Mouse (Mus musculus) limb, embryonic 14.5 days (tissue): ENCODE results near the gene Snx29. TPM values are rescaled to one million over a fixed set of nuclear protein-coding genes. Genes with fewer than 3 reads are reported as not detected.

ENCODE experiments used
- ATAC-seq: fragments of 200-750 bp; cut with Nextera tagmentation; 2 replicates; pipeline ENCODE4 v1.8.0; 2017; ENCODE audit warnings: low read depth, moderate number of reproducible peaks, moderate TSS enrichment; ENCODE audit not compliant: low FRiP score
- DNase-seq: peaks from one replicate; pipeline ENCODE4 v3.0.0-alpha.2; 2015; ENCODE audit warnings: low spot score
- H3K27ac ChIP-seq: fragments of 300-500 bp; sonication (generic); replicated peaks from 2 replicates; pipeline ENCODE4 v1.5.1; 2014; ENCODE audit warnings: low read depth, mild to moderate bottlenecking, low read length, moderate library complexity, mixed read lengths
- H3K27me3 ChIP-seq: fragments of 300-500 bp; sonication (generic); 2 replicates; pipeline ENCODE4 v1.6.1; 2014; ENCODE audit warnings: low read length, mixed read lengths; ENCODE audit not compliant: control insufficient read depth, insufficient read depth
- H3K36me3 ChIP-seq: fragments of 300-500 bp; sonication (generic); 2 replicates; pipeline ENCODE4 v1.6.1; 2014; ENCODE audit warnings: mild to moderate bottlenecking, low read length, moderate library complexity, mixed read lengths; ENCODE audit not compliant: control insufficient read depth, insufficient read depth
- H3K4me1 ChIP-seq: fragments of 300-500 bp; sonication (generic); 2 replicates; pipeline ENCODE4 v1.6.1; 2014; ENCODE audit warnings: antibody characterized with exemption, low read length, mixed read lengths; ENCODE audit not compliant: control insufficient read depth, insufficient read depth
- H3K4me2 ChIP-seq: fragments of 300-500 bp; sonication (generic); replicated peaks from 2 replicates; pipeline ENCODE4 v1.6.1; 2014; ENCODE audit warnings: low read depth, mild to moderate bottlenecking, low read length, moderate library complexity; ENCODE audit not compliant: severe bottlenecking
- H3K4me3 ChIP-seq: fragments of 300-500 bp; sonication (generic); replicated peaks from 2 replicates; pipeline ENCODE4 v1.5.1; 2014; ENCODE audit warnings: low read length
- H3K9ac ChIP-seq: fragments of 300-500 bp; sonication (generic); 2 replicates; pipeline ENCODE4 v1.6.1; 2014; ENCODE audit warnings: mild to moderate bottlenecking, low read depth, low read length, moderate library complexity; ENCODE audit not compliant: severe bottlenecking
- H3K9me3 ChIP-seq: fragments of 300-500 bp; sonication (generic); 2 replicates; pipeline ENCODE4 v1.6.1; 2016; ENCODE audit warnings: low read length; ENCODE audit not compliant: control insufficient read depth
- POLR2A ChIP-seq: fragments of 200-500 bp; IDR thresholded peaks from 2 replicates; pipeline ENCODE4 v1.8.0; 2012; ENCODE audit warnings: inconsistent platforms, mild to moderate bottlenecking, moderate library complexity, borderline replicate concordance; ENCODE audit not compliant: insufficient read depth, insufficient read length; ENCODE audit errors: extremely low read depth
- WGBS: fragments of 180-500 bp; shearing (Covaris S2); extraction: QIAGEN DNeasy Blood & Tissue Kit; methylation state at CpG from one replicate; pipeline ENCODE4 v1.1.7; 2014; 5-methylcytosine and 5-hydroxymethylcytosine counted together
- polyA plus RNA-seq, 2 experiments: library from polyadenylated mRNA; depleted of rRNA in 1 of 2; stranded (reverse) in 1 of 2; unstranded in 1 of 2; fragments of >200 nt; fragmentation: Nextera tagmentation in 1 of 2; extraction: Ambion mirVana in 1 of 2; gene quantifications; 2 replicates each; pipeline versions ENCODE4 v1.2.1 to v1.2.3; 2012 to 2014

Gene Snx29
- polyA plus RNA-seq, 2 experiments, result 4.9 to 9.3 TPM

DNA sequence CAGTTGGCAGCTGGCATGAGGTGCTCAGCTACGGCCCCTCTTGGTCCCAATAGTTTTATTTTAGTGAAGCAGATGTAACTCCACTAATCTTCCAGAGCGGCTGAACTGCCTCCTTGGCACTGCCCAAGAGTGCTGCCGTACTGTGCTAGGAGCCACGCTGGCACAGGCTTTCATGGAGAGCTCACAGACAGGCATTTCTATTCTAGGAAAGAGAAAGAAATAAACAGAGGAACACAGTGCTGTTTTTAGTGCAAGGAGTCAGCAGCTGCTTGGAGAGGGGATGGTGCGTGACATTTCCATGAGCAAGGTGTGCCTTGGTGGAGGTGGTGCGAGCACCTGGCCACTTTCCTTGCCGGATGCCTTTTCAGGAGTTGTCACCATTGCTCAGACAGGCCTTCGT lies 367.4 kb downstream of the Snx29 start:
- ATAC-seq (no peak), DNase-seq (no peak)
- WGBS, result 84% methylated on average over 8 of the region's 8 CpGs
- Histone ChIP-seq H3K36me3 (no peaks in the 10 kb centered on the region), H3K27me3 (no peaks in the 10 kb centered on the region), H3K9ac (no peak overlapping the region), H3K4me1 (no peaks in the 10 kb centered on the region), H3K9me3 (no peaks in the 10 kb centered on the region), H3K27ac (no peak overlapping the region), H3K4me3 (no peak overlapping the region), H3K4me2 (no peak overlapping the region)
- no peak for TF ChIP-seq POLR2A

DNA sequence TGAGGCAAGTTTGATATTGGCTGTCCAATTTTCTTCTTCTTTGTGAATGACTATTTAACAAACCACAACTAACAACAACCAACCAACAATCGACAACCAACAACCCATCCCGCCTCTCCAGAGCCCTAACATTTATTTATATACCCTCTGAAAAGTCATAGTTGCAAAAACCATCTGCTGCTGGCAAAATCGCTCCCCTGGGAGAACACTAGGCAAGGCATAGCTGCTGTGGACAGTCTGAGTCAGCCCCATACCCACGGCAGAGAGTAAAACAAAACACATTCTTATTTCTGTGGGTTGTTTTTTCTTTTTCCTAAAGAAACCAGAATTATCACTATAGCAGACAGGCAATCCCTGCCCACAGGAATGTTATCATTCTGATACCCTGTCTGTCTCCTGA lies 368.0 kb downstream of the Snx29 start:
- Histone ChIP-seq H3K9ac (no peak overlapping the region), H3K9me3 (no peaks in the 10 kb centered on the region), H3K4me3 (no peak overlapping the region), H3K4me2 (no peak overlapping the region), H3K27ac (no peak overlapping the region), H3K4me1 (no peaks in the 10 kb centered on the region), H3K27me3 (no peaks in the 10 kb centered on the region), H3K36me3 (no peaks in the 10 kb centered on the region)
- ATAC-seq (no peak), DNase-seq (no peak)
- TF ChIP-seq POLR2A, result no peak
- WGBS, result 53% methylated on average over 4 of the region's 4 CpGs

DNA sequence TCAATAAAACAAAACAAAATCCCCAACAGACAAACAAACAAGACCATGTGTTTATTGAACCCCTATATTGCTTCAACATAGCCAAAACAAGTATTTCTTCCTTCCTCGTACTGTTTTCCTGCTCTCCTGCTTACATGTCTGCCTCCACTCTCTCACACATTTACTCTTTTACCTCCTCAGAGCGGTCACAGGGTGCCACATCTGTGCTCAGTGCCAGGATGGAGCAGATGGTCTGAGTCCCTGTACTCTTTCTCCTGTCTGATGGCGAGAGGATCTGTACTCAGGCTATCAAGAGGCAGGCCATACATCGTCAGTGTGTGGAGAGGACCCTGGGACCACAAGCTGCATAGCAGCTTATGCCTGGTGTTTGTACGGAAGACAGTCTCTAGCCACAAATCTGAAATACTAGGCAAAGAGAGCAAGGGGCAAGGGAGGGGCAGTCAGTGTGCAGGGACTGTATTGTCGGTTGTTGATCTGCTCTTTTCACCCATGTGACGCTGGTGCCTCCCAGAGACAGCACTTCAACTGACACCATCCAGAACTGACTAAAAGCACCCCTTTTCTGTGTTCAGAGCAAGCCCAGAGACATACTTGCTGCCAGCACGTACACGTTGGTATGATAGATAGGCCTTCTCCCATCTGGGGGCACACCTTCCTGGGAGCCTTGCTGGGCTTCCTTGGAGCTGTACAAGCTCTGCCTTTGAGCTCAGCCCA lies 368.9 kb downstream of the Snx29 start:
- H3K36me3 ChIP-seq, result no peaks in the 10 kb centered on the region
- H3K4me3 ChIP-seq, result no peak overlapping the region
- H3K4me1 ChIP-seq, result no peaks in the 10 kb centered on the region
- no peaks in the 10 kb centered on the region for H3K27me3 ChIP-seq
- no peak for ATAC-seq
- no peaks in the 10 kb centered on the region for H3K9me3 ChIP-seq
- H3K27ac ChIP-seq, result no peak overlapping the region
- 71% methylated on average over 9 of the region's 9 CpGs for WGBS
- TF ChIP-seq POLR2A, result no peak
- DNase-seq, result no peak
- no peak overlapping the region for H3K4me2 ChIP-seq
- H3K9ac ChIP-seq, result no peak overlapping the region

DNA sequence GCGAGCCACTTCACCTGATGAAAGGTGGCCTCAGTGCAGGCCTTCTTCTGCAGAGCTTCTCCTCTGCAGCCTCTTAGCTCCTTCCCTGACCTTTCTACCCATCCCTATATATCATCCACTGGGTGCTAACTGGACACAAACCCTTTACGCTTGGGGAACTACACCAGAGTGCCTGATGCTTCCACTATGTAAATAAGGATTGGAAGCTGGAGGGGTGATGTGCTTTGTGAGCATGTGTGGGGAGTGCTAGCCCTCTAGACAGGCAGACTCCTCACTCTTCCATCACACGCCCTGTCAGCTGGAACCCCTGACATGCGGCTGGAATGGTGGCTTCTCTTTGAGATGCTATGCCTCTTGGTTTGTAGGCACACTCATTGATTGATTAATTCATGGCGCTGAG lies 370.0 kb downstream of the Snx29 start:
- ATAC-seq, result no peak
- no peaks in the 10 kb centered on the region for H3K4me1 ChIP-seq
- H3K4me2 ChIP-seq, result no peak overlapping the region
- H3K9ac ChIP-seq, result no peak overlapping the region
- H3K36me3 ChIP-seq, result no peaks in the 10 kb centered on the region
- no peak for DNase-seq
- no peaks in the 10 kb centered on the region for H3K27me3 ChIP-seq
- no peak overlapping the region for H3K4me3 ChIP-seq
- H3K27ac ChIP-seq, result no peak overlapping the region
- TF ChIP-seq POLR2A, result no peak
- 75% methylated on average over 5 of the region's 5 CpGs for WGBS
- no peaks in the 10 kb centered on the region for H3K9me3 ChIP-seq

DNA sequence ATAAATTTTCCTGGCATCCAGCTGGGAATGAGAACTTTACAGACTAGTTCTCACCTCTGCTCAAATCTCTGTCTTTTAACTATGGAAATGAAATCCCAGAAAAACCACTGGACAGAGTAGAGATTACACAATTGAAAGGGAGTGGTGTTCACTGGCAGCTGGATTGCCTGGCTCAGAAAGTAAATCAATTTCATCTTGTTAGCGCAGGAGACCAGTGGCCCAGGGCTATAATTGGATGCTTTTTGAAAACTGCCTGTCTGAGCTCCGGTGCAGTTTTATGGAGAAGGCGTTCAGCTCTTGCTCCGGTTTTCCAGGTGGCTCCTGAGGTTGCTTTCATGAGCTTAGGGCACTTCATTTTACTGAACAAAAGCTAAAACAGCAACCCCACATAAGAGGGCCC lies 371.7 kb downstream of the Snx29 start:
- H3K4me2 ChIP-seq, result no peak overlapping the region
- no peak overlapping the region for H3K27ac ChIP-seq
- H3K36me3 ChIP-seq, result no peaks in the 10 kb centered on the region
- ATAC-seq (no peak), DNase-seq (no peak)
- WGBS, result 23% methylated on average over 4 of the region's 4 CpGs
- H3K4me3 ChIP-seq, result no peak overlapping the region
- no peak for TF ChIP-seq POLR2A
- H3K4me1 ChIP-seq, result no peaks in the 10 kb centered on the region
- no peaks in the 10 kb centered on the region for H3K9me3 ChIP-seq
- H3K9ac ChIP-seq, result no peak overlapping the region
- H3K27me3 ChIP-seq, result no peaks in the 10 kb centered on the region

DNA sequence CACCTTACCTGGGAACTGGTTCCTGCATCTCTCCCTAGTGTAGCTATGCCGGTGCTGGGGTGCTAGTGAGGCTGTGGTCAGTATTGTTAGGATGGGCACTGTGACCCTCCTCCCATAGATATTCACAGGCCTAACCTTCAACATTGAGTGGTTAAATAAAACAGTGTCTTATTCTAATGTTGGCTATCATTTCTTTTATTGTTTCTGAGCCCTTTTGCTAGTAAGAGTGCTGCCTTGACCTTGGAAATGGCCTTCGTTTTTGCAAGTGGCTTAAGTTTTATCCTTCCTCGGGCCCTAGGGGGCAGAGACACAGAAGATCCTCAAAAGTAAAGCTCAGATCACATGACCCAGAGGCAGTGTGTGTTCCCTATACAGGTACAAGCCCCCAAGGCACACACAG lies 374.1 kb downstream of the Snx29 start:
- H3K4me3 ChIP-seq, result no peak overlapping the region
- H3K9me3 ChIP-seq, result no peaks in the 10 kb centered on the region
- DNase-seq (no peak), ATAC-seq (no peak)
- no peaks in the 10 kb centered on the region for H3K27me3 ChIP-seq
- no peak overlapping the region for H3K27ac ChIP-seq
- 68% methylated on average over 3 of the region's 3 CpGs for WGBS
- H3K4me1 ChIP-seq, result no peaks in the 10 kb centered on the region
- H3K36me3 ChIP-seq, result no peaks in the 10 kb centered on the region
- no peak for TF ChIP-seq POLR2A
- H3K9ac ChIP-seq, result no peak overlapping the region
- no peak overlapping the region for H3K4me2 ChIP-seq
